Mouse (Mus musculus) lung, postnatal 25 days (tissue): ENCODE results near the gene Cd72.
"Not testable (repeated sequence)": the region's sequence is repeated elsewhere in the genome, so short reads cannot be mapped to it uniquely, and the experiment has no call there.

Experiments
- DNase-seq: peaks from one replicate; pipeline ENCODE4 v3.0.0; 2022; ENCODE audit warnings: low spot score

Cd72 gene

GRCm38 (mm10) chr4:43454041-43454836 lies at the start of gene Cd72:
Cd72 (minus strand) TSS chr4:43454628.
- no peak for DNase-seq

GRCm38 (mm10) chr4:43503506-43503905 lies 49.1 kb upstream of the Cd72 start:
- no peak for DNase-seq

- no peak for DNase-seq
Observed at GRCm38 (mm10) chr4:43503041-43503440, 48.6 kb upstream of the Cd72 start.

- DNase-seq: peak; percentile 80
Observed at GRCm38 (mm10) chr4:43499407-43500333, 45.2 kb upstream of the Cd72 start, which contains the start of gene Arhgef39. Arhgef39 (minus strand) TSS chr4:43499695.

- DNase-seq: no peak
Observed at GRCm38 (mm10) chr4:43498983-43499382, 44.6 kb upstream of the Cd72 start.

GRCm38 (mm10) chr4:43497946-43498345 lies 43.5 kb upstream of the Cd72 start:
- DNase-seq: no peak

- DNase-seq: no peak
Observed at GRCm38 (mm10) chr4:43497405-43497804, 43.0 kb upstream of the Cd72 start.

GRCm38 (mm10) chr4:43496587-43496986 lies 42.2 kb upstream of the Cd72 start:
- DNase-seq: no peak

- no peak for DNase-seq
Observed at GRCm38 (mm10) chr4:43493846-43494240, 39.4 kb upstream of the Cd72 start.

- peak; percentile 94 for DNase-seq
Observed at GRCm38 (mm10) chr4:43493186-43493845, 38.9 kb upstream of the Cd72 start.

- peak; percentile 95 for DNase-seq
Observed at GRCm38 (mm10) chr4:43492821-43493185, 38.4 kb upstream of the Cd72 start, which contains the start of gene Ccdc107. Ccdc107 (plus strand) TSS chr4:43492900.

GRCm38 (mm10) chr4:43492101-43492820 lies 37.8 kb upstream of the Cd72 start:
- no peak for DNase-seq

- peak; percentile 79 for DNase-seq
Observed at GRCm38 (mm10) chr4:43490801-43491200, 36.4 kb upstream of the Cd72 start.

GRCm38 (mm10) chr4:43489611-43490010 lies 35.2 kb upstream of the Cd72 start:
- DNase-seq: no peak

GRCm38 (mm10) chr4:43485666-43486065 lies 31.2 kb upstream of the Cd72 start:
- DNase-seq: not testable (repeated sequence)

GRCm38 (mm10) chr4:43483535-43484091 lies 29.2 kb upstream of the Cd72 start, which contains the start of gene Sit1:
Sit1 (minus strand) TSS chr4:43483734.
- no peak for DNase-seq

- DNase-seq: no peak
Observed at GRCm38 (mm10) chr4:43482591-43482990, 28.2 kb upstream of the Cd72 start.

- DNase-seq: no peak
Observed at GRCm38 (mm10) chr4:43481894-43482456, 27.5 kb upstream of the Cd72 start.

- DNase-seq: no peak
Observed at GRCm38 (mm10) chr4:43480985-43481384, 26.6 kb upstream of the Cd72 start.

- peak; percentile 73 for DNase-seq
Observed at GRCm38 (mm10) chr4:43478906-43479832, 24.7 kb upstream of the Cd72 start.
